Mouse (Mus musculus) lung, embryonic 16.5 days (tissue): ENCODE data around the gene Trim8. TPM values are rescaled to one million over a fixed set of nuclear protein-coding genes. Genes with fewer than 3 reads are reported as not detected.

Source experiments
- ATAC-seq: fragments of 200-750 bp; cut with Nextera tagmentation; 2 replicates; pipeline ENCODE4 v1.8.0; 2017; ENCODE audit warnings: low read depth, mild to moderate bottlenecking, moderate library complexity
- H3K27ac ChIP-seq: fragments of 300-500 bp; sonication (generic); 2 replicates; pipeline ENCODE4 v1.5.1; 2014; ENCODE audit warnings: mild to moderate bottlenecking, control low read depth, low read length
- H3K27me3 ChIP-seq: fragments of 300-500 bp; sonication (generic); 2 replicates; pipeline ENCODE4 v1.6.1; 2014; ENCODE audit warnings: low read depth, low read length, mixed read lengths; ENCODE audit not compliant: control insufficient read depth, insufficient read depth
- H3K36me3 ChIP-seq: fragments of 300-500 bp; sonication (generic); 2 replicates; pipeline ENCODE4 v1.6.1; 2014; ENCODE audit warnings: low read length; ENCODE audit not compliant: control insufficient read depth, insufficient read depth
- H3K4me1 ChIP-seq: fragments of 300-500 bp; sonication (generic); replicated peaks from 2 replicates; pipeline ENCODE4 v1.6.1; 2014; ENCODE audit warnings: low read length, mixed read lengths; ENCODE audit not compliant: control insufficient read depth, insufficient read depth
- H3K4me2 ChIP-seq: fragments of 300-500 bp; sonication (generic); 2 replicates; pipeline ENCODE4 v1.6.1; 2014; ENCODE audit warnings: low read depth, low read length, control low read depth
- H3K4me3 ChIP-seq: fragments of 300-500 bp; sonication (generic); 2 replicates; pipeline ENCODE4 v1.5.1; 2014; ENCODE audit warnings: mild to moderate bottlenecking, low read length, control low read depth
- H3K9ac ChIP-seq: fragments of 300-500 bp; sonication (generic); 2 replicates; pipeline ENCODE4 v1.6.1; 2014; ENCODE audit warnings: low read length, control low read depth
- H3K9me3 ChIP-seq: fragments of 300-500 bp; sonication (generic); 2 replicates; pipeline ENCODE4 v1.6.1; 2016; ENCODE audit warnings: low read length; ENCODE audit not compliant: control insufficient read depth
- WGBS: fragments of 180-500 bp; shearing (Covaris S2); extraction: QIAGEN DNeasy Blood & Tissue Kit; methylation state at CpG from one replicate; pipeline ENCODE4 v1.1.7; 2014; 5-methylcytosine and 5-hydroxymethylcytosine counted together
- polyA plus RNA-seq: library from polyadenylated mRNA; unstranded; fragments of >200 nt; fragmentation: Nextera tagmentation; extraction: Ambion mirVana; gene quantifications from 2 replicates; pipeline ENCODE4 v1.2.1, GENCODE M21; 2015

Gene Trim8
- polyA plus RNA-seq, 1 experiment from 2014 or later: 24.9 TPM

DNA sequence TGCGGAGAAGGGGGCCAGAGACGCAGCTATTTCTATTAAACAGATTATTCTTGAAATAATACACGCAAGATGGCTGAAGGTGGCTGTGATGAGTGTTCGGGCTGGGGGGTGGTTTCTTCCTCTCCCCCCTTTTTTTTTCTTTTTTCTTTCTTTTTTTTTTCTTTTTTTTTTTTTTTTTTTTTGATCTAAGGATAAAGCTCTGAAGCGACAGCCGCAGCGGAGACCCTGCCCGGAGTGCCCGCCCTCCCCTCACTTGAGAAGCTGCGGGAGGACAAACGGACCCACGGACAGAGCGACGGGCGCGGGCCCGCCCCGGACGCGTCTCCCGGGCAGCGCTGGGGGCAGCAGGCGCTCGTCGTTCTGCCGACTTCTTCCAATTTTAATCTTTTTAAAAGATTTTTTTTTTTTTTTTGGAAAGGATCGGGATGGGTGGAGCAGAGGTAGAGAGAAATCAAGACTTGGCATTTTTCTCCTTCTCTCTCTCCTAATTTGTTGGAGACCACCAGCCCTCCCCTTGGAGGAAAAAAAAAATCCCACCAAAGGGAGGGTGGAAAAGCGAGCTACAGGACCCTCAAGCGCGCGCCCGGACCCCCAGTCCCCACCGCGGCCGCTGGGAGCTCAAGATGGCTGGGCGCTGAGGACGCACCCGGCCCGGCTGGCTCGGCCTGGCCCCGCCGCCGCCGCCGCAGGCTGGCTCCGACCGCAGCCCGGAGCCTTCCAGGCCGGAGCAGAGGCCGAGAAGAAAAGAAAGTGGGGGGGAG, 741 bp upstream of the Trim8 start:
- Histone ChIP-seq H3K4me2 (peak overlapping the region; percentile 96), H3K4me1 (peaks cover 17% of the 10 kb centered on the region), H3K27ac (peak overlapping the region; percentile 100), H3K9me3 (no peaks in the 10 kb centered on the region), H3K27me3 (no peaks in the 10 kb centered on the region), H3K36me3 (peaks cover 3% of the 10 kb centered on the region), H3K4me3 (peak overlapping the region; percentile 91), H3K9ac (peak overlapping the region; percentile 99)
- under 1% methylated on average over 41 of the region's 50 CpGs for WGBS
- peak; percentile 8 for ATAC-seq

DNA sequence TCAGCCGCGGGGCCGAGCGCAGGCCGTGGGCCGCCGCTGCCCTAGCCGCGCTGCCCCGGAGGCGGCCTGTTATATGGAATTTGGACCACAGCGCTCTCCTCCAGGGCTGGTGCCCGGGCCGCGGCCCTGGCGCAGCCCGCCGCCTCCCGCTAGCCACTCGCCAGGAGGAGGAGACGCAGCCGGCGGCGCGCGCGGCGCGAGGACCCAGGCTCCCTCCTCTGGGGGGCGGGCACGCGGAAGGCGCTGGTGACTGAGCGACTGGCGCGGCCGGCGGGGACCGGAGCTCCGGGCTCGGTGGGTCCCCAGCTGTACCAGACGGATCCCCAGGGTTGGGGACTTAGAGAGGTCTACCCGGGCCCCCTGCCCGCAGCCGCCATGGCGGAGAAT, 560 bp downstream of the Trim8 start:
- H3K27ac ChIP-seq: peak overlapping the region; percentile 100
- ATAC-seq: no peak
- under 1% methylated on average over 32 of the region's 46 CpGs for WGBS
- peak overlapping the region; percentile 96 for H3K4me2 ChIP-seq
- no peaks in the 10 kb centered on the region for H3K9me3 ChIP-seq
- H3K27me3 ChIP-seq: no peaks in the 10 kb centered on the region
- H3K36me3 ChIP-seq: peaks cover 11% of the 10 kb centered on the region
- H3K4me1 ChIP-seq: peaks cover 30% of the 10 kb centered on the region
- peak overlapping the region; percentile 91 for H3K4me3 ChIP-seq
- H3K9ac ChIP-seq: peak overlapping the region; percentile 99

DNA sequence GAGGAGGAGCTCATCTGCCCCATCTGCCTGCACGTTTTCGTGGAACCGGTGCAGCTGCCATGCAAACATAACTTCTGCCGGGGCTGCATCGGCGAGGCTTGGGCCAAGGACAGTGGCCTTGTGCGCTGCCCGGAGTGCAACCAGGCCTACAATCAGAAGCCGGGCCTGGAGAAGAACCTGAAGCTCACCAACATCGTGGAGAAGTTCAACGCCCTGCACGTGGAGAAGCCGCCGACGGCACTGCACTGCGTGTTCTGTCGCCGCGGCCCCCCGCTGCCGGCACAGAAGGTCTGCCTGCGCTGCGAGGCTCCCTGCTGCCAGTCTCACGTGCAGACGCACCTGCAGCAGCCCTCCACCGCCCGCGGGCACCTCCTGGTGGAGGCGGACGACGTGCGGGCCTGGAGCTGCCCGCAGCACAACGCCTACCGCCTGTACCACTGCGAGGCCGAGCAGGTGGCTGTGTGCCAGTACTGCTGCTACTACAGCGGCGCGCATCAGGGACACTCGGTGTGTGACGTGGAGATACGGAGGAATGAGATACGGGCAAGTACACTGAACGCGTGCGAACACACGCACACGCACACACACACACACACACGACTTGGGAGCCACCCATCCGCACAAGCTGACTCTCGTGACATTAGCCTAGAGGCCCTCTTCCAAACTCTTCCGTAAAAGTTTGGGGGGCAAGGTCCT, 1.1 kb downstream of the Trim8 start:
- Histone ChIP-seq H3K9ac (peak overlapping the region; percentile 99), H3K4me1 (peaks cover 35% of the 10 kb centered on the region), H3K4me2 (peak overlapping the region; percentile 96), H3K36me3 (peaks cover 14% of the 10 kb centered on the region), H3K27me3 (no peaks in the 10 kb centered on the region), H3K9me3 (no peaks in the 10 kb centered on the region), H3K4me3 (peak overlapping the region; percentile 91), H3K27ac (peak overlapping the region; percentile 100)
- 0 out of 2 replicates have a peak, but pooled peaks have one; percentile 2 for ATAC-seq
- under 1% methylated on average over 53 of the region's 53 CpGs for WGBS

DNA sequence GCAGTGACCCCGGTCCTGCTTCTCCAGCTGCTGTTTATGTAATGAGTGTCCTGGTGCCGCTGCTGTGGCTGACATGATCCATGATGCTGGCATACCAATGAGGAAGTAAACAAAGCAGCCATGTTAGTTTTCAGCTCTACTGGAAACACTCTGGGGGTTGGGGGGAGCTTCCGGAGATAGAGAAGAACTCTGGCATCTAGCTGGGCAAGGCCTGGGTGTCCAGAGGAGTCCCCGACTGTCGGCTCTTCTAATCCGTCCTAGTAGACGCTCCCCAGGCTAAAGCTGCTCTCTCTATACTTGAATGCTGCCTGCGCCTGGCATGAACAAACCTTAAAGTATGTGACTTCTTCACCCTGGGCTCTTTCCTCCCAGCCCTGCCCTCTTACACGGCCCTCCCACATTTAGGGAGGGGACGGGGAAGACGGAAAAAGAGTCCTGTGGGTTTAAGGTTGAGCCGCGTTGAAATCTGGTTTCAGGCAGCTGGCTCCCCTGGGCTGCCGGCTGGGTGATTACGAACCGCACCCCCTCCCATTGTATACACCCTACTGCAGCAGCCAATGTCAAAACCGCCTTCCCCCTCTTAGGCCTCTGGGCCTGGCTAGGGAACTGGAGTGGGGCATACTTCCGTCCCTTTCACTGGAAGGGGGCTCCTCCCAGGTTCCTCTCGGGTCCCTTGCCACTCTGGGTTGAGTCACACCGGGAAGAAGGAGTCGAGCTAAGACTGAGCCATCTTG, 2.0 kb downstream of the Trim8 start:
- Histone ChIP-seq H3K4me3 (peak overlapping the region; percentile 91), H3K9me3 (no peaks in the 10 kb centered on the region), H3K4me1 (peaks cover 44% of the 10 kb centered on the region), H3K36me3 (peaks cover 14% of the 10 kb centered on the region), H3K27me3 (no peaks in the 10 kb centered on the region), H3K9ac (peak overlapping the region; percentile 99), H3K27ac (peak overlapping the region; percentile 100), H3K4me2 (peak overlapping the region; percentile 96)
- under 1% methylated on average over 21 of the region's 21 CpGs for WGBS
- peak; percentile 44 for ATAC-seq

DNA sequence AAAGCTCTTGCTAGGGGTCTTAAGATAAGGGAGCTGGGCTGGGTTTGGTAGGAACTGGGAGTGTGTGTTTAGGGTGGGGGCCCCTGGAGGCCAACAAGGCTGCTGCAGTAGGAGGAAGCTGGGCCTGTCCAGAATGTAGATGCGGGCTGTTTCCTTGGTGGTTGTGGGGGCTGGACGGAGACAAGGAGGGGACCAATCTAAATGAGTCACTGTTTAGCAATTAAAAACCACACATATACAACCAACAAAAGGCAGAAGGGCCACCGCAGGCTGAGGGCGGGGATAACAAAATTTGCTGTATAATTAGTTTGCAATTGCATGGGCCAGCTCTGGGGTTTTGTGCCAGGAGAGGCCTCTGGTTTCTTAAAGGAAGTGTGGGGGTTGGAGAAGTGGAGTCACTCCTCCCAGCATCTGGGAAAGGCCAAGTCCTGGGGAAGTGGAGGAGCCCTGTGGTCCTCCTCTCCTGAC, 2.6 kb downstream of the Trim8 start:
- H3K9ac ChIP-seq: peak overlapping the region; percentile 99
- ATAC-seq: peak; percentile 14; the same call in 1 of the 2 replicates
- peak overlapping the region; percentile 91 for H3K4me3 ChIP-seq
- WGBS: 3% methylated on average over 4 of the region's 4 CpGs
- peak overlapping the region; percentile 100 for H3K27ac ChIP-seq
- H3K36me3 ChIP-seq: peaks cover 18% of the 10 kb centered on the region
- H3K27me3 ChIP-seq: no peaks in the 10 kb centered on the region
- H3K4me2 ChIP-seq: peak overlapping the region; percentile 96
- peaks cover 50% of the 10 kb centered on the region for H3K4me1 ChIP-seq
- no peaks in the 10 kb centered on the region for H3K9me3 ChIP-seq

DNA sequence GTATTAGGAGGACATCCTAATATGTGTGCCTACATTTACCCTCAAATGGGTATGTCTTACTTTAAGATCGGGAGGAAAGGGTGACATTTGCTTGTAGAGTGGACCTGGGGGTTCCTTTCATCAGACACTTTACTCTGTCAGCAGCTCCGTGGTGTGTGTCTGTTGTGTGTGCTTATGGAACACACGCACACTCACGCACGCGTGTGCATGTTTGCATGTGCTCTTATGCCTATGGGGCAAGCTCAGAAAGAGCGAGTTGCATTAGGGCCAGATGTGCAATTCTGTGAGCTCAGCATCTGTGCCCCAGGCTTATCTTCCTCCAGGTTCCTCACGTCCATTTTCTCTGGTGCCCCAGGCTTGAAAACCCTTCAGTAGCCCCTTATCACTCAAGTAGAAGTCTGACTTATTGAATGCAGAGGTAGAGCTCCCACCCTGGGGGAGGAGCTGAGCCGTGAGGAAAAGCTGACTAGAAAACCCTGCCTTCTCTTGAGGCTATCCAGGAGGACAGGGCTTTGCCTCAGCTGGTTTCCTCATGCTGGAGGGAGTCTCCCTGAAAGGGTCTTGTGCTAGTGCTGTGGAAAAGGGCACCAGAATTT, 3.4 kb downstream of the Trim8 start:
- Histone ChIP-seq H3K4me1 (peaks cover 56% of the 10 kb centered on the region), H3K36me3 (peaks cover 21% of the 10 kb centered on the region), H3K9me3 (no peaks in the 10 kb centered on the region), H3K4me2 (peak overlapping the region; percentile 96), H3K9ac (peak overlapping the region; percentile 99), H3K27ac (peak overlapping the region; percentile 100), H3K4me3 (peak overlapping the region; percentile 91), H3K27me3 (no peaks in the 10 kb centered on the region)
- no peak for ATAC-seq
- WGBS: 31% methylated on average over 9 of the region's 9 CpGs

DNA sequence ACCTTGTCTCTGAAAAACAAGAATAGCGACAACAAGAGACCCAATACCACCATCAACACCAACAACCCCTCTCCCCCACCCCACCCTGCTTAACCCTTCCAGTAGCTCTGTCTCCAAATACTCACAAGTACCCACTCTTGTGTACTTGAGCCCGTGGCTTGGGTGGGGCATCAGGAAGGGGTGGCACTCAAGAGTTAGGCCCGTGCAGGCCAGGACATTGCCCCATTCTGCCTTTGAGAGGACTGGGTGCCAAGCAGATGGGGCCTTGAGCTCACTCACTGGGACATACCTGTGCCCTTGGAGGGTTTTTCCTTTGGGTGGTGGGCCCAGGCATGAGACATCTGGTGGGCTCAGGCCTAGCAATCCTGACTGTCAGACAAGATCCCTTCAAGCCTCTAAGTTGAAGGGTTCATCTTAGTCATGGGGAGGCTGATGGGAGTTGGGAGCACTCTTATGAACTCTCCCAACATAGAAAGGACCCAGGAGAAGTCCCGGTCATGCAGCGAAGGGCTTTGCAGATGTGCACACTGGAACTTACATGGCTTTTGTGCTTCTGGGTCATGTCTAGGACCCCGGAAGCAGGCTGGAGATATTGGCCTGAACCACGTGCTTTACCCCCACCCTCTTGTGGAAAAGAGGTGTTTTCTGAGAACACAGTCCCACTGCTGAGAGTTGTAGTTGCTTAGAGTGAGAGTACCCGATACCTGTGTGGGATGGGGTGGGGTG, 4.3 kb downstream of the Trim8 start:
- Histone ChIP-seq H3K4me1 (peaks cover 64% of the 10 kb centered on the region), H3K4me2 (peak overlapping the region; percentile 96), H3K36me3 (peaks cover 21% of the 10 kb centered on the region), H3K4me3 (peak overlapping the region; percentile 91), H3K9me3 (no peaks in the 10 kb centered on the region), H3K27ac (peak overlapping the region; percentile 100), H3K27me3 (no peaks in the 10 kb centered on the region), H3K9ac (peak overlapping the region; percentile 99)
- 60% methylated on average over 8 of the region's 8 CpGs for WGBS
- ATAC-seq: no peak

DNA sequence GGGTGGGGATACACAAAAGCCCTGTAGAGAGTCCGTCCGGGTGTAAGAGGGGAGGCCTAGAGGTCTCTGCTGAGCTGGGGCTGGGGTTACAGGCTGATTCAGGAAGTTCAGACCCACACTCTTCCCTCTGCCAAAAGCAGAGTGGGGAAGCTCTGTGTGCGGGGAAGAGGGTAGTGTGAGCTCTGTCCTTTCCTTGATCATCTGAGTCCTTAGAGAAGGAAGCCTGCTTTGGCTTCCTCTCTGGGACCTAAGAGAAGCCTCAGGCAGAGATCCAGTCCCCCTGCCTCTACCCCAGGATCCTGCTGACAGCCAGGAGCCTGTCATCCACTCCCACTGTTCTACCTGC, 4.8 kb downstream of the Trim8 start:
- H3K27me3 ChIP-seq: no peaks in the 10 kb centered on the region
- H3K4me3 ChIP-seq: peak overlapping the region; percentile 91
- H3K9me3 ChIP-seq: no peaks in the 10 kb centered on the region
- peak overlapping the region; percentile 96 for H3K4me2 ChIP-seq
- 38% methylated on average over 3 of the region's 3 CpGs for WGBS
- peaks cover 69% of the 10 kb centered on the region for H3K4me1 ChIP-seq
- ATAC-seq: no peak
- peak overlapping the region; percentile 99 for H3K9ac ChIP-seq
- H3K27ac ChIP-seq: peak overlapping the region; percentile 100
- peaks cover 21% of the 10 kb centered on the region for H3K36me3 ChIP-seq
